Mouse (Mus musculus) testis, adult 2 months (tissue): ENCODE data around the gene Dda1.

Experiments
- CTCF ChIP-seq: fragments of 200-500 bp; IDR thresholded peaks from 2 replicates; pipeline ENCODE4 v1.5.1; 2012; ENCODE audit warnings: low read depth, mild to moderate bottlenecking, inconsistent platforms, low read length, moderate library complexity; ENCODE audit not compliant: control insufficient read depth, insufficient read depth, insufficient replicate concordance
- POLR2A ChIP-seq: fragments of 200-500 bp; IDR thresholded peaks from 2 replicates; pipeline ENCODE4 v1.6.1; 2012; ENCODE audit warnings: low read depth, mild to moderate bottlenecking, inconsistent platforms, low read length, moderate library complexity; ENCODE audit not compliant: control insufficient read depth

DNA sequence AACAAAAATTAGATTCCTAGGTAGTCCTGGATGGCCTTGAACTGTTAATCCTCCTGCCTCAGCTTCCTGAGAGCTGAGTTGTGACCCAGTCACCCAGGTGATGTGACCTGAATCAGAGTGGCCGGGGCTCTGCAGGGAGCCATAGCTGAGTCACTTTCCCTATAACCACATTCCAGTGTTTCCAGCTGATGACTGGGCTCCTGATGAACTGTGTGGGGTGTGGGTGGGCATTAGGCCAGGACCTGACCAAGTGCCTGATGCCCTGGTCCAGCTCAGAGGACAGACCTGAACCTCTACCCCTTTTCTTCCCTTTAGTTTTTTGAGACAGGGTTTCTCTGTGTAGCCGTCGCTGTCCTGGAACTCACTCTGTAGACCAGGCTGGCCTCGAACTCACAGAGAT is 36.3 kb downstream of the Dda1 start:
- TF ChIP-seq CTCF (no peak), POLR2A (no peak)
